Mouse (Mus musculus) yolk sac, embryonic 10.5 days (tissue): ENCODE results near the gene Necab2.

Experiments used
- DNase-seq: peaks from one replicate; pipeline ENCODE4 v3.0.0-alpha.2; 2017; ENCODE audit warnings: low spot score

Gene Necab2

DNA sequence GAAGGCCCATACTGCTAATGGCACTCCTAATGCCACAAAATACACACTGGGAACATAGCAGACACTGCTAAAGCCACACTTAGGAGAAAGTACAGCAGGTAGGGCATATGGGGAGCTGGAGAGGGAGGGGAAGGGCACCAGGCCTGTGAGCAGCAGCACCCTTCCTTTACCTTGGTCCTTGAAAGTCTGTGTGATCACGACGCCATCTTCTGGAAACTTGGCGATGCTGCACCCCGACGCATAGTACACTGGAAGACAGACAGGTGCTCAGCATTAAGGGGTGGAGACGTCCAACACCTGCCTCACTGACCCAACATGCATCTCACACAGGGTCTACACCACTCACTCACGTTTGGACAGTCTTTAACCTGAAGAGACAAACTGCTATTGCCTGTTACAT lies 73.6 kb downstream of the Necab2 start:
- no peak for DNase-seq
